Mouse (Mus musculus) right cerebral cortex, postnatal 36 days (tissue): ENCODE results near the gene Slk.

ENCODE experiments used
- DNase-seq, 2 experiments: peaks; one replicate each; pipeline ENCODE4 v3.0.0; 2022; ENCODE audit warnings: low spot score in 2 of 2, mixed read lengths in 1 of 2

Slk gene

GRCm38 (mm10) chr19:47651160-47651480, 71.6 kb downstream of the Slk start:
- DNase-seq, result no peak

- no peak for DNase-seq
These were observed 72.8 kb downstream of the Slk start for GRCm38 (mm10) chr19:47652255-47652654.

DNA sequence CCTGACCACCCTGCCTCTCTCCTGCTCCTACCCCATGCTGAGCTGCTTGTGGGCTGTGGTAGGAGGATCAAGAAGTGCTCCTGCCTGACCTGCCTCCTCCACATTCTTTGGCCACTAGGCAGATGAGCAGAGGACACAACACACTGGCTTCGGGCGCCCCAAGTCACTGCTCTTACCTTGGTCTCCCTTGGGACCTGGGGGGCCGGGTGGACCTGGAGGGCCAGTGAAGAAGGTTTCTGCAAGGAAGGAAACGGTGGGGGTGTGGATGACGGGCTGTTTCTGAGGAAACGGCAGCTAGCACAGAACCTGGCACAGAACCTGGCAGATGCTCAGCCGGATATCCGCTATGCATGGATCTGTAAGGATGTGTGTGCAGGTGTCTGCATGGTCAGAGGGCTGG, 73.7 kb downstream of the Slk start:
- no peak for DNase-seq

DNA sequence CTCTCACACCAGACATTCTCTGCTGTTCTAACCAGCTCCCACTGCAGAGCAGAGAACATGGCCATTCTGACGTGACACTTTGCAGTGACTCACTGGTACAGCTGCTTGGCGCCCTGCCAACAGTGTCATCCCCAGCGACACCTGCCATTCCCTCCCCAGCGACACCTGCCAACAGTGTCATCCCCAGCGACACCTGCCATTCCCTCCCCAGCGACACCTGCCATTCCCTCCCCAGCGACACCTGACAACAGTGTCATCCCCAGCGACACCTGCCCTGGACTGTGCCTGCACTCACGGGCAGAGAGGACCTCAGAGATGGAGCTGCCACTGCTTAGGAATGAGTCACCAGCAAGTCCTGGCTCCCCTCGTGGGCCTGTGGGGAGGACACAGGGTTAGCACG, 75.4 kb downstream of the Slk start:
- no peak for DNase-seq

DNA sequence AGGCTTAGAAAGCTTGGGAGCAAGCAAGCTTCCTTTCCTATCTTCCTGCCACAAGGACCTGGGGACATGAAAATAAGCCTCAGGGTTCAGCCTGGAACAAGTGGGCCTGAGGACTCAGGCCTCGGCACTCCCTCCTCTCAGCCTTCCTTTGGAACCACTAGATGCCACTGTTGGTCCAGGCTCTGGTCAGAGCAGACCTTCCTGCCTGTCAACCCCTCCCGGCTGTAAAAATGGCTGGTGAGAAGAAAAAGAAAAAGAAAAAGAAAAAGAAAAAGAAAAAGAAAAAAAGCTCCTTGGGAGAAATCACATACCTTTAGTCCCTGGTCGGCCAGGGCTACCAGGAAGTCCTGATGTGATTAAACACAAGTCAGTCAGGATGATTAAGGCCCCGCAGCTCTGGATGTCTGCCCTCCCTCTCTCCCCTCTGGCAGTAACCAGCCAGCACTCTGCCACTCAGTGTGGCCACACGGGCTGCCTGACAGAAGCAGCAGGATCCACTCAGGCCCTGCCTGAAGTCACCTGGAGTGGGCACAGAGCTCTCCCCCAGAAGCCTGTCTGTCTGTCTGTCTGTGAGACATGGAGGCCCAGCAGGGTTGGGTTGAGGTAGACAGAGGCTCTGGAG, 79.5 kb downstream of the Slk start:
- DNase-seq, result peak in 1 of 2 experiments; percentile 47

GRCm38 (mm10) chr19:47659765-47660408, 80.4 kb downstream of the Slk start:
- no peak for DNase-seq

- no peak for DNase-seq
These were observed 88.1 kb downstream of the Slk start for GRCm38 (mm10) chr19:47667601-47668000.

DNA sequence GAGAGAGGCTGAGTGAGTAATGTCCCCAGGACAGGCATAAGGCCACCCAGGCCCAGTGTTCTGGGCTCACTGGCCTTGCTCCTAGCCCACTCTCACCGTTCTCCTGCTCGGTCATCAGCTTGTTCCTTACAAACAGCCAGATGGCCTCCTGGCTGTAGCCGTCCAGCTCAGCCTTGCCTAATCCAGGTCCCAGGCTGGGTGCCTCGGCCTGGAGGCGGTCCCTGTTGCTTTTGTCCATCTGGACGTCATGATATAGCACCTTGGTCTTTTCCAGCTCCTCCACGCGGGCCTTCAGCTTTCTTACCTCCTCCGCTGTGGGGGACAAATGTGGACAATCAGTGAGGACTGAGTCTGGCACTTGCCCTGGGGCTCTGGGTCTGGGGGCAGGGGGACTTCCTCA, 88.9 kb downstream of the Slk start:
- no peak for DNase-seq

DNA sequence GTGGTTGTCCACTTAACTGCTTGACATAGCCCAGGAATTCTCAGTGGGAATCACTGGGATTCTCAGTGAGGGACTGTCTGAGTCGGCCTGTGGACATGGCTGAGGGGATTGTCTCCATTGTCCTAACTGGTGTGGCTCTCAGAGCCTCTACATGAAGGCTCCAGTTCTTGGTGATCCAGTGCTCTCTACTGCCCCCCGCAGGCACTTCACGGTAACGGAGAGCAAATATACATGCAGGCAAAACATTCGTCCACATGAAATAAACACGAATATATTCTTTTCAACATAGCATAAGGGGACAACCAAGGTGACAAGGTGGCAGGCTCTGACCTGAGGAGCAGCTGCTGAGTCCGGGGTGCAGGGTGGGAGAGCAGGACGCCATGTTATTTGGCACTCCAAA, 94.9 kb downstream of the Slk start:
- DNase-seq, result no peak

- DNase-seq, result peak; percentile 65 to 73
These were observed 99.2 kb downstream of the Slk start for GRCm38 (mm10) chr19:47678675-47679074.

GRCm38 (mm10) chr19:47689592-47689991, 110.1 kb downstream of the Slk start:
- no peak for DNase-seq

DNA sequence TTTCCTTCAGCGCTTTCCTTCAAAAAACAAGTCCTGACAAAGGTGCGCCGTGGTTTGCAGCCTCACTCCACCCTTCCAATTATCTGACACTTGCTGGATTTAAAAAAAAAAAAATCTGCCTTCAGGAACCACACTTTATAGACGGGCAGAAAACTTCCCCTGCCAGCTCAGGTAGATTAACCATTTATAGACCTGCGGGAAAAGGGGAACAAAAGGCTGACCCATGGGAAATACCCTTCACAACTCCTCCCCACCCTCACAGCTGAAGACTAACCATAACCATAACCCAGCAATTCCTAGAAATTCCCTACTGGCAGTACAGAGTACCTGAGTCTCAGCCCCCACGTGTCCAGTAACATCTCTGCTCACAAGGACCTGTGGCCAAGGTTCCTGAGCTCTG, 112.5 kb downstream of the Slk start, which contains the start of gene Col17a1:
Gene Col17a1 (minus strand): TSS at position 101 of the 400 bp plus-strand sequence.
- no peak for DNase-seq
